Mouse (Mus musculus): ENCODE data around the gene Sptan1.

The Sptan1 gene

GRCm38 (mm10) chr2:30062249-30063093, 97.1 kb downstream of the Sptan1 start:
- peak; percentile 77 for DNase-seq

- no peak for DNase-seq
Measured at GRCm38 (mm10) chr2:30063235-30063634, 97.9 kb downstream of the Sptan1 start.

GRCm38 (mm10) chr2:30063791-30064190, 98.4 kb downstream of the Sptan1 start:
- no peak for DNase-seq

- no peak for DNase-seq
Measured at GRCm38 (mm10) chr2:30064298-30064697, 98.9 kb downstream of the Sptan1 start.

- DNase-seq: peak; percentile 97
Measured at GRCm38 (mm10) chr2:30066046-30066901, 100.9 kb downstream of the Sptan1 start.

- DNase-seq: peak; percentile 75
Measured at GRCm38 (mm10) chr2:30067031-30067888, 101.9 kb downstream of the Sptan1 start.

GRCm38 (mm10) chr2:30067962-30068361, 102.6 kb downstream of the Sptan1 start:
- no peak for DNase-seq

- DNase-seq: no peak
Measured at GRCm38 (mm10) chr2:30072875-30073274, 107.5 kb downstream of the Sptan1 start.

GRCm38 (mm10) chr2:30073285-30073684, 107.9 kb downstream of the Sptan1 start:
- no peak for DNase-seq

- DNase-seq: no peak
Measured at GRCm38 (mm10) chr2:30075625-30076024, 110.3 kb downstream of the Sptan1 start.

GRCm38 (mm10) chr2:30076439-30076838, 111.1 kb downstream of the Sptan1 start:
- DNase-seq: no peak

GRCm38 (mm10) chr2:30076959-30077358, 111.6 kb downstream of the Sptan1 start:
- no peak for DNase-seq

GRCm38 (mm10) chr2:30077502-30078348, 112.4 kb downstream of the Sptan1 start, which contains the start of gene Pkn3:
Gene Pkn3 (plus strand): TSS chr2:30077684.
- DNase-seq: peak; percentile 92

- no peak for DNase-seq
Measured at GRCm38 (mm10) chr2:30078349-30078712, 113.0 kb downstream of the Sptan1 start.

GRCm38 (mm10) chr2:30078760-30079159, 113.4 kb downstream of the Sptan1 start:
- DNase-seq: no peak

- no peak for DNase-seq
Measured at GRCm38 (mm10) chr2:30080181-30080800, 114.9 kb downstream of the Sptan1 start.

Measured in retina, postnatal 1 day (tissue).